Mouse (Mus musculus) layer of hippocampus, adult 8-10 months (tissue): ENCODE data around the gene Gm21060. TPM values are rescaled to one million over a fixed set of nuclear protein-coding genes. Genes with fewer than 3 reads are reported as not detected.
A peak's percentile ranks its signal among the peaks of the same experiment; 100 is the strongest.
"Not testable (repeated sequence)": the region's sequence is repeated elsewhere in the genome, so short reads cannot be mapped to it uniquely, and the experiment has no call there.

Source experiments
- DNase-seq, 2 experiments: peaks; one replicate each; pipeline ENCODE4 v3.0.0; 2022; ENCODE audit warnings: low spot score in 2 of 2
- total RNA-seq, 4 experiments: library from RNA; stranded (reverse); gene quantifications; 2 replicates each; pipeline ENCODE4 v1.2.4; 2022

Gm21060 gene
- total RNA-seq, result not detected

- DNase-seq, result no peak
These were observed at the start of gene Gm21060 for GRCm38 (mm10) chr19:61296969-61297368. Gene Gm21060, minus strand, starts transcription at chr19:61297069.

- not testable (repeated sequence) for DNase-seq
These were observed 24.0 kb upstream of the Gm21060 start for GRCm38 (mm10) chr19:61320844-61321243.

GRCm38 (mm10) chr19:61313185-61313584 lies 16.3 kb upstream of the Gm21060 start:
- not testable (repeated sequence) for DNase-seq

GRCm38 (mm10) chr19:61312400-61312799 lies 15.5 kb upstream of the Gm21060 start:
- DNase-seq, result not testable (repeated sequence)

GRCm38 (mm10) chr19:61308083-61308482 lies 11.2 kb upstream of the Gm21060 start:
- DNase-seq, result not testable (repeated sequence)

GRCm38 (mm10) chr19:61285033-61285432 lies 11.8 kb downstream of the Gm21060 start:
- DNase-seq, result not testable (repeated sequence)

- DNase-seq, result no peak
These were observed 13.3 kb downstream of the Gm21060 start for GRCm38 (mm10) chr19:61283581-61283980.

- DNase-seq, result no peak
These were observed 21.4 kb downstream of the Gm21060 start for GRCm38 (mm10) chr19:61275446-61275845.

GRCm38 (mm10) chr19:61269141-61269540 lies 27.7 kb downstream of the Gm21060 start:
- DNase-seq, result not testable (repeated sequence)

GRCm38 (mm10) chr19:61267141-61267540 lies 29.7 kb downstream of the Gm21060 start:
- DNase-seq, result no peak

GRCm38 (mm10) chr19:61266651-61267050 lies 30.2 kb downstream of the Gm21060 start:
- no peak for DNase-seq

GRCm38 (mm10) chr19:61266246-61266615 lies 30.6 kb downstream of the Gm21060 start:
- peak in 1 of 2 experiments; percentile 7 for DNase-seq

- DNase-seq, result peak; percentile 20 to 33
These were observed 31.3 kb downstream of the Gm21060 start for GRCm38 (mm10) chr19:61265349-61266245.

GRCm38 (mm10) chr19:61264933-61265332 lies 31.9 kb downstream of the Gm21060 start:
- no peak for DNase-seq

- no peak for DNase-seq
These were observed 32.6 kb downstream of the Gm21060 start for GRCm38 (mm10) chr19:61264227-61264626.

- no peak for DNase-seq
These were observed 35.6 kb downstream of the Gm21060 start for GRCm38 (mm10) chr19:61261241-61261640.

GRCm38 (mm10) chr19:61257733-61258132 lies 39.1 kb downstream of the Gm21060 start:
- no peak for DNase-seq

GRCm38 (mm10) chr19:61256166-61256887 lies 40.5 kb downstream of the Gm21060 start:
- DNase-seq, result no peak

GRCm38 (mm10) chr19:61247334-61247733 lies 49.5 kb downstream of the Gm21060 start:
- DNase-seq, result not testable (repeated sequence)
